Mouse (Mus musculus) spleen, adult 2 months (tissue): ENCODE measurements around the gene Slc19a1.

ENCODE experiments used
- CTCF ChIP-seq: fragments of 200-500 bp; IDR thresholded peaks from 2 replicates; pipeline ENCODE4 v1.5.1; 2011; ENCODE audit warnings: mild to moderate bottlenecking, inconsistent platforms; ENCODE audit not compliant: insufficient read depth, insufficient read length, insufficient replicate concordance; ENCODE audit errors: extremely low read depth
- POLR2A ChIP-seq: fragments of 200-500 bp; IDR thresholded peaks from 2 replicates; pipeline ENCODE4 v1.6.1; 2011; ENCODE audit warnings: low read depth, low read length, inconsistent platforms

GRCm38 (mm10) chr10:77095666-77096065 is 63.6 kb downstream of the Slc19a1 start:
- TF ChIP-seq CTCF (no peak), POLR2A (no peak)
